Mouse (Mus musculus) brain, embryonic 14.5 days (tissue): ENCODE results near the gene Dcp1a. TPM values are rescaled to one million over a fixed set of nuclear protein-coding genes. Genes with fewer than 3 reads are reported as not detected.
A peak's percentile ranks its signal among the peaks of the same experiment; 100 is the strongest.

Source experiments
- DNase-seq: peaks from one replicate; pipeline ENCODE4 v3.0.0-alpha.2; 2011; ENCODE audit warnings: low read depth
- CTCF ChIP-seq: fragments of 200-500 bp; IDR thresholded peaks from 2 replicates; pipeline ENCODE4 v1.5.1; 2012; ENCODE audit warnings: inconsistent platforms, mild to moderate bottlenecking, moderate library complexity, borderline replicate concordance; ENCODE audit not compliant: insufficient read depth, insufficient read length; ENCODE audit errors: extremely low read depth
- POLR2A ChIP-seq: fragments of 200-500 bp; IDR thresholded peaks from 2 replicates; pipeline ENCODE4 v1.6.1; 2012; ENCODE audit warnings: mild to moderate bottlenecking, inconsistent platforms, borderline replicate concordance; ENCODE audit not compliant: poor library complexity, insufficient read depth, insufficient read length, severe bottlenecking; ENCODE audit errors: extremely low read depth
- polyA plus RNA-seq: library from polyadenylated mRNA; depleted of rRNA; stranded (reverse); fragments of >200 nt; gene quantifications from 2 replicates; pipeline ENCODE4 v1.2.3, GENCODE M21; 2012

Dcp1a gene
- polyA plus RNA-seq, 1 experiment, result 35.4 TPM

GRCm38 (mm10) chr14:30550232-30551070 is 71.1 kb downstream of the Dcp1a start:
- DNase-seq, result no peak
- TF ChIP-seq CTCF (no peak), POLR2A (no peak)

- TF ChIP-seq CTCF (no peak), POLR2A (no peak)
- DNase-seq, result peak; percentile 36
Observed at GRCm38 (mm10) chr14:30551509-30551908, 72.2 kb downstream of the Dcp1a start.

DNA sequence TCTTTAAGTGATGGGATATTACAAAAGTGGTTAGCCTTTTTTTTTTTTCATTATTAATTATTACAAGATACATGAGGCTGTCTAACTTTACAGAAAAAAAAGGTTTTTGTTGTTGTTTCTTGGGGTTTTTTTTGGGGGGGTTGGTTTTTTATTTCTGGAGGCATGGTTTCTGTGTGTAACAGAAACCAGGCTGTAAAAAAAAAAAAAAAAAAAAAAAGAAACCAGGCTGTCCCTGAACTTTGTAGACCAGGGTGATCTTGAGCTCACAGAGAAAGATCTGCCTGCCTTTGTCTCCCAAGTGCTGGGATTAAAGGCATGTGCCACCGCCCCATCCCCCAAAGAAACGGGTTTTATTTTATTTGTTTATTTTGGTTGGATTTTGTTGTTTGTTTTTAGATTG is 72.6 kb downstream of the Dcp1a start:
- DNase-seq, result no peak
- no peak for TF ChIP-seq CTCF
- TF ChIP-seq POLR2A, result no peak

- TF ChIP-seq POLR2A (no peak), CTCF (no peak)
- DNase-seq, result no peak
Observed at GRCm38 (mm10) chr14:30553185-30553584, 73.8 kb downstream of the Dcp1a start.

DNA sequence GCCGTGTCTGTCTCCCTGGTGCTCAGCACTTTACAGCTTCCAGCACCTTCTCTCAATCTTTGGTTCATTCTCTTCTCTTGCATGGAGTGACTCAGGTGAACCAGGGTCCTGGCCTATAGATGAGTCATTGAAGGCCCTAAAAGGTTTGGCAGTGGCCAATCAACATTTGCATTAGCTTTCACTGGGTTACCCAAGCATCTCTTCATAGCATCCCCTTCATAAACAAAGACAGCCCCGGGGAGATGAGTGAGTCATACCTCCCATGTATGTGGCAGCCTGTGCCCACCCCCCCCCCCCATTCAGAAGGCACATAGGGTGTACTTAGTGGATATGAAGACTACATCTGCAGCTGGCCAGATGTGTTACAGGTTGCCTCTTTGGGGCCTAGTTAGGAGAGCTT is 77.3 kb downstream of the Dcp1a start:
- TF ChIP-seq CTCF (no peak), POLR2A (no peak)
- no peak for DNase-seq

- DNase-seq, result no peak
- TF ChIP-seq CTCF, result no peak
Observed at GRCm38 (mm10) chr14:30557730-30558129, 78.4 kb downstream of the Dcp1a start.

- no peak for TF ChIP-seq POLR2A
- no peak for TF ChIP-seq CTCF
- no peak for DNase-seq
Observed at GRCm38 (mm10) chr14:30559321-30559850, 80.1 kb downstream of the Dcp1a start.

- DNase-seq, result no peak
- TF ChIP-seq CTCF (no peak), POLR2A (no peak)
Observed at GRCm38 (mm10) chr14:30560803-30561389, 81.6 kb downstream of the Dcp1a start.

DNA sequence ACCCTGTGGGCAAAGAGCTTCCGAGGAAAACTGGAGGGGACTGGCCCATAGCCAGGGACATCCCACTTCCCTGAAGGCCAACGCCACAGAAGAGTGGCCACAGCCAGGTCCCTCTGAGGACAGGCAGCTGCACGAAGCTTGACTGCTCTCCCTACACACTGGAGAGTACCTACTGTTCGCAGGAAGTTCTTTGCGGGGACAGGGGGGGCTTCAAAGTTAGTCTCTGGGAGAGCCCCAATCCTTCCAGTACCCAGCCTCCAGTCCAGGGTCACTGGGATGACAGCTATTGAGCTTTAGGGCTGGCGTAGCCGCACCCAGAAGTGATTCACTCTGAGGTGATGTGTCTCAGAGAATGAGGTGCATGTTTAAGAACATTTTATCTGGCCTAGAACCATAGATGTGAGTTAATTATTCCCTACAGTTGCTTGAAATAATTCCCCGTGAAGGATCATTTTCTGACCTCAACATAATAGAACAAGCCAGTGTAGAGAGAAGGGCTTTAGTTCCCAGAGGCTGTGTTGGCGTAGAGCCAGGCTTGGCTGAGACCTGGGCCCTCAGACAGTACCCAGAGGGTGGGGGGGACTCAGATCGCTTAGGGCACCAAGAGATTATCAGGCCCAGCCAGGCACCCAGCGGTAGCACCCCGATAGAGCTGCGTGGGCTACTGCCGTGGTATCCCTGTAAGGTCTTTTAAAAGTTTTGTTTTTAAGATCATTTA is 82.3 kb downstream of the Dcp1a start:
- TF ChIP-seq POLR2A (no peak), CTCF (no peak)

DNA sequence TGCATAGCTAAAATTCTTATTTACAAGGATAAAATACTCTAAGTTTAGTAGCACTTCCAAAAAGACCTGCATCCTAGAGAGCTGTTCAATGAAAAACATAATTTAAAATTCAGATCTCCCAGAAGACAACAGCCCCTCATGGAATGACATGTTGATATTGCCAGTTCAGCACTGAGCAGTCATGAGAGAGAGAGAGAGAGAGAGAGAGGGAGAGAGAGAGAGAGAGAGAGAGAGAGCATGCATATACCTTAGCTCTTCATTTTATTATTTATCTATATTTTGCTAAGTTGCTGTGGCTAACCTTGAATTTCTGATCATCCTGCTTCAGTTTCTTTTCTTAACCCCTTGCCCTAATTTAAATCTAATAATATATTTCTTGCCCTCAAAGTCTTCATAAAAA is 83.0 kb downstream of the Dcp1a start:
- TF ChIP-seq CTCF (no peak), POLR2A (no peak)
- DNase-seq, result no peak

More for the DNA sequence above, 82.3 kb downstream of the Dcp1a start:
- peak; percentile 90 for DNase-seq

GRCm38 (mm10) chr14:30564451-30564850 is 85.1 kb downstream of the Dcp1a start:
- no peak for DNase-seq
- TF ChIP-seq CTCF (no peak), POLR2A (no peak)

DNA sequence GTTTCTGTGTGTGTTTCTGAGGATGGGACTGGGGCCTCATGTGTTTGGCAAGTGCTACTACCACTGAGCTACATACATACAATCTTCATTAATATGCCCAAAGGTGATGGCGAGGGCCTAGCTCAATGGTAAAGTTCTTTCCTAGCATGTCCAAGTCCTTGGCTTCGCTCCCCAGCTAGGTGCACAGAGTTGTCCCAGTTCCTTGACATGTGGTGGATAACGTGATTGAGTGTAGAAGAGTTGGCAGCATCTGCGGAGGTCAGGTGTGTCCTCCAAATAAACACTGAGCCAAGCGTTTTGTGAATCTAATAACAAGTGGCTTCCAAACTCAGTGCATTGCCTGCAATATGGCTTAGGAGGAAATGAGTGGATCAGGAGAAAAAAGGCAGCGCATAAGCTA is 87.0 kb downstream of the Dcp1a start:
- DNase-seq, result no peak
- TF ChIP-seq POLR2A (no peak), CTCF (no peak)

- no peak for TF ChIP-seq POLR2A
- no peak for TF ChIP-seq CTCF
- no peak for DNase-seq
Observed at GRCm38 (mm10) chr14:30568016-30568415, 88.7 kb downstream of the Dcp1a start.

- DNase-seq, result no peak
- TF ChIP-seq POLR2A (no peak), CTCF (no peak)
Observed at GRCm38 (mm10) chr14:30570303-30570702, 91.0 kb downstream of the Dcp1a start.

- TF ChIP-seq CTCF, result no peak
- TF ChIP-seq POLR2A, result no peak
- no peak for DNase-seq
Observed at GRCm38 (mm10) chr14:30572253-30572652, 92.9 kb downstream of the Dcp1a start.
